Mouse (Mus musculus): ENCODE results near the gene Abl1. TPM values are rescaled to one million over a fixed set of nuclear protein-coding genes. Genes with fewer than 3 reads are reported as not detected.

The Abl1 gene
- polyA plus RNA-seq (2015; fragmentation: Nextera tagmentation; extraction: Ambion mirVana): 43.9 and 46.2 TPM in 2 replicates

GRCm38 (mm10) chr2:31688074-31688925 is at the start of gene Abl1:
Abl1 (plus strand) TSS chr2:31688376.
- Histone ChIP-seq H3K9ac (peak within 1 kb of the TSS; percentile 95), H3K9me3 (replicated peaks) (no peaks in the 10 kb centered on the region), H3K27ac (peak within 1 kb of the TSS; percentile 98), H3K4me2 (peak within 1 kb of the TSS; percentile 74), H3K36me3 (peaks cover 4% of the 10 kb centered on the region; the same call in 1 of the 2 replicates), H3K4me1 (peaks cover 24% of the 10 kb centered on the region), H3K4me3 (replicated peaks) (peak within 1 kb of the TSS; percentile 97), H3K27me3 (no peaks in the 10 kb centered on the region)
- WGBS: under 1% methylated on average over 64 of the region's 64 CpGs
- ATAC-seq (replicated peaks; ENCODE audit: low FRiP score): peak; percentile 99

DNA sequence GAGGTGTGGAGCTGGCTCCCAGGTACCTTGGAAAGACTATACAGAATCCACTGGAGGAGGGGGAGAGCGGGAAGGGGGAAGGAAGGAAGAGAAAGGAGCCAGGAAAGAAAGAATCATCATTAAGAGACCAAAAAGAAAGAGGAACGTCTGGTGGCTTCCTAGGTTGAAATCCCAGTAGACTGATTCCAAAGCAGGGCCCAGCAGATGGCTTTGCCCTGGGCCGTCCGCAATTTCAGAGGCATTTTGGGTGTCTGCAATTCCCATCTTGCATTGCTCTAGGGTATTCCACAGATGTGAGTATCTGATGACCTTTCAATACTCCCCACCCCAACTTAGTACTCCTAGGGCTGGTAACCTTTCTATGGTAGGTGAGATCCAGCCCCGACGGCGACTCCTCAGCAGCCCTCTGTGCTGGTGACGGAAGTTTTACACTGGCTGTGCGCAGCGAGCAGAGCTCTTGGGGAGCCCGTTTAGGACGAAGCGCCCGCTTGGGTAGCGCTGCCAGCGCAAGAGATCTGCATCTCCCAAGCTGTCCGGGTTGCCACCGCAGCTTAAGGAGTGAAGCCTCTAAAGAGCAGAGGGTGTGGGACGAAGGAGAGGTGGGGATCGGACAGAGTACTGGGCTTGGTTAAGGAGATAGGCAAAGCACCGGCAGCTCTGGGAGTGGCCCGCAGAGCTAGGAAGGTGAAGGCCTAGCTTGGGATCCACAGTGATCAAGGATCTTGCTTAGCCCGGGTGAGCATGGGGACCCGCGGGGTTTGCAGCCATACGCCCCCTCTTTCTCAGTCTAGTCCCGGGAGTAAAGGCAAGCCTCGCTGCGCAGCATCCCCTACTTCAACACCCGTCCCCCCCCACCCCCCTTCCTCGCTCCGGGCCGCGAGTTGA is 49.4 kb upstream of the Abl1 start:
- H3K9ac ChIP-seq: no peak overlapping the region
- no peak for ATAC-seq (replicated peaks; ENCODE audit: low FRiP score)
- H3K4me3 ChIP-seq (replicated peaks): peak overlapping the region; percentile 7; the same call in 1 of the 2 replicates
- H3K4me1 ChIP-seq: peaks cover 58% of the 10 kb centered on the region
- no peaks in the 10 kb centered on the region for H3K36me3 ChIP-seq
- H3K27me3 ChIP-seq: peaks cover 100% of the 10 kb centered on the region
- no peaks in the 10 kb centered on the region for H3K9me3 ChIP-seq (replicated peaks)
- 1% methylated on average over 34 of the region's 34 CpGs for WGBS
- H3K4me2 ChIP-seq: no peak overlapping the region
- H3K27ac ChIP-seq: no peak overlapping the region

DNA sequence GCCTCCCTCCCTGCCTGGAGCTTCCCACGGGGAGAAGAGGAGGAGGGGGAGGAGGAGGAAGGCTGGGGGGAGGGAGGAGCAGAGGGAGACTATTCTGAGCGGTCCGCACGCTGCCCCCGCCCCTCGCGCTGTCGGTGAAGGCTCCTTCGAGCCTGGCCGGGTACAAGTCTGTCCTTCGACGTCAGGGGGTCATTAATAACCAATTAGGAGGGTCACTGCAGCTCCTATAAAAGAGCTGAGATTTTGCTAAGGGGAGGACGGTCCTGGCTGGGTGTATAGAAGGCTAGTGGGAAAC is 48.8 kb upstream of the Abl1 start:
- H3K27me3 ChIP-seq: peaks cover 100% of the 10 kb centered on the region
- no peak for ATAC-seq (replicated peaks; ENCODE audit: low FRiP score)
- no peaks in the 10 kb centered on the region for H3K36me3 ChIP-seq
- no peak overlapping the region for H3K4me2 ChIP-seq
- peaks cover 58% of the 10 kb centered on the region for H3K4me1 ChIP-seq
- WGBS: under 1% methylated on average over 12 of the region's 13 CpGs
- no peak overlapping the region for H3K9ac ChIP-seq
- H3K27ac ChIP-seq: no peak overlapping the region
- H3K9me3 ChIP-seq (replicated peaks): no peaks in the 10 kb centered on the region
- peak overlapping the region; percentile 7; the same call in 1 of the 2 replicates for H3K4me3 ChIP-seq (replicated peaks)

DNA sequence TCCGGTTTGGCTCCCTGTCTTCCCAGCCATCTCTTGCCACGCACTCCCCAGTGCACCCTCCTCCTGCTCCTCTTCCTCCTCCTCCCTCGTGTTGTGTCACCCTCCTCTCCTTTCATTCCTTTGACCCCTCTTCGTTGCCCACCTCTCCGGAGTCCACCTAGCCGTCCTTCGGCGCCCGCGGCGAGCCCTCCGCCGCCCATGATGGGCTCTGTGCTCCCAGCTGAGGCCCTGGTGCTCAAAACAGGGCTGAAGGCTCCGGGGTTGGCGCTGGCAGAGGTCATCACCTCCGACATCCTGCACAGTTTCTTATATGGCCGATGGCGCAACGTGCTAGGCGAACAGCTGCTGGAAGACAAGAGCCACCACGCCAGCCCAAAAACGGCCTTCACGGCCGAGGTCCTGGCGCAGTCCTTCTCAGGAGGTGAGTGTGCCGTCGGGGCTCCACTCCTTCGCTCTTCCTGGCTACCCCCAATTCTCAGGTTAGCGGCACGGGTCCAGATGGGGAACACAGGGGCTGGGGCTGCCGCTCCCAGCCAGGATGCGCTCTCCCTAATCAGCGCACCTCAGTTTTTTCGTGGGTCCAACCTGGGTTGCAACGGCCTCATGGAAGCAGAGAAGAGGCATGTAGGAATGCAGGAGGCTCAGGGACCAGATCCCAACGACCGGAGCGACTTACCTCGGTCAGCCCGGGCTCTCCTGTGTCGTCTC is 48.1 kb upstream of the Abl1 start, which contains the start of gene Prdm12:
TSS of gene Prdm12 (plus strand) at position 137 of the 708 bp plus-strand sequence.
- peaks cover 58% of the 10 kb centered on the region for H3K4me1 ChIP-seq
- H3K4me3 ChIP-seq (replicated peaks): peak within 1 kb of the TSS; percentile 7; the same call in 1 of the 2 replicates
- 2% methylated on average over 41 of the region's 41 CpGs for WGBS
- no peaks in the 10 kb centered on the region for H3K9me3 ChIP-seq (replicated peaks)
- no peak within 1 kb of the TSS for H3K9ac ChIP-seq
- no peak within 1 kb of the TSS for H3K4me2 ChIP-seq
- no peaks in the 10 kb centered on the region for H3K36me3 ChIP-seq
- peaks cover 100% of the 10 kb centered on the region for H3K27me3 ChIP-seq
- H3K27ac ChIP-seq: no peak within 1 kb of the TSS
- no peak for ATAC-seq (replicated peaks; ENCODE audit: low FRiP score)

DNA sequence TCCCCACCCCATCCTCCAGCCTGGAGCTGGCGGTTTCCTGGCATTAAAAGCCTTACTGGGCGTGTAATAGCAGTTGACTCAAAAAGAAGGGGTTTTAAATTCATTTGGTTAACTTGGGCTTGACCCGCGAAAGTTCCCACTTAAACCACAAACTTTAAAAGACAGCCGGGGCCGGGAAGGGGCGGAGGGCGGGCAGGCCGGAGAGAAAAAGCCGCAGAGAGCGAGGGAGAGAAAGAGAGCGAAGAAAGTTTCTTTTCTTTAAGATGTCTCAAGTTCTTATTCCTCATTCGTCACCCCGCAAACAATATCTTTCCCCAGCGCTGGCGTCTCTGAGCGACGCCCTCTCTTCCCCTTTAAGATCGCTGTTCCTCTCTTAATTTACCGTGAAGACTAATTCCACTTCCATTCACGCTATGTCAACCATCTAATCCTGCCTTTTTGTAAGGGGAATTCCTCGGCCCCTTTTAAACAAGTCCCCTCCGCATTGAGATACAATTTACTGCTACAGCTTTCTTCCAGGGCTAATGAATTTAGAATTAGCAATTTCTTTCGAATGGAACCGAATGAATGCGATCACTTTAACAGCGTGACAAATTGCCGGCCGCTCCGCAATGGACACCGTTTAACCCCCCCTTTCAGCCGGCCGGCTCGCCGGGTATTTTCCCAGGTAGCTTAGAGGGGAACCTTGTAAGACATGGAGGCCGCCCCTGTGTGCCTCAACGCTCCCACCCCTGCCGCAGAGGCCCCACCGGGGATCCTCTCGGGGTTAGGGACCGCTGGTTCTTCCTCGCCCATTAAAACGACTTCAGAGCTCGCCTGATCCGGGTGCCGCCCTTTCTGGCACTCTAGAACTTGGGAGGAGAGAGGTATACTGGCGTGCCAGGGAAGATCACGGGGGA is 47.3 kb upstream of the Abl1 start:
- no peak for ATAC-seq (replicated peaks; ENCODE audit: low FRiP score)
- H3K9me3 ChIP-seq (replicated peaks): no peaks in the 10 kb centered on the region
- H3K4me2 ChIP-seq: no peak overlapping the region
- WGBS: under 1% methylated on average over 48 of the region's 48 CpGs
- peaks cover 50% of the 10 kb centered on the region for H3K4me1 ChIP-seq
- H3K9ac ChIP-seq: no peak overlapping the region
- H3K27me3 ChIP-seq: peaks cover 100% of the 10 kb centered on the region
- no peak overlapping the region for H3K27ac ChIP-seq
- H3K4me3 ChIP-seq (replicated peaks): no peak overlapping the region
- H3K36me3 ChIP-seq: no peaks in the 10 kb centered on the region

GRCm38 (mm10) chr2:31641508-31641830 is 46.7 kb upstream of the Abl1 start:
- Histone ChIP-seq H3K27me3 (peaks cover 100% of the 10 kb centered on the region), H3K4me2 (no peak overlapping the region), H3K9ac (no peak overlapping the region), H3K4me1 (peaks cover 44% of the 10 kb centered on the region), H3K4me3 (replicated peaks) (no peak overlapping the region), H3K9me3 (replicated peaks) (no peaks in the 10 kb centered on the region), H3K36me3 (no peaks in the 10 kb centered on the region), H3K27ac (no peak overlapping the region)
- no peak for ATAC-seq (replicated peaks; ENCODE audit: low FRiP score)
- WGBS: under 1% methylated on average over 11 of the region's 11 CpGs

DNA sequence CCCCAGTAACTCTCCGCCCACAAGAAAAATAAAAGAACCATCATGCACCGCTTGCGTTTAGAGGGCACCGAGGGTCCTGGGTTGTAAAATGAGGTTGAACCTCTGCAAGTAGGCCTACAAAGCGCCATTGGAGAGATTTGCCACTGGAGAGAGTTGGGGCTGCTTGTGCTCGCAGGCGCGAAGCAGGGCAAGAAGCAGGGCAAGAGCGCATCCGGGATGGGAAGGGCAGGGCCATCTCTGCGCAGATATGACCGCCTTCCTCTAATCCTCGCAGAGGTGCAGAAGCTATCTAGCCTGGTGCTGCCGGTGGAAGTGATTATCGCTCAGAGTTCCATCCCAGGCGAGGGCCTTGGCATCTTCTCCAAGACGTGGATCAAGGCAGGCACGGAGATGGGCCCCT is 46.2 kb upstream of the Abl1 start:
- 3% methylated on average over 18 of the region's 18 CpGs for WGBS
- Histone ChIP-seq H3K4me1 (peaks cover 39% of the 10 kb centered on the region), H3K4me3 (replicated peaks) (no peak overlapping the region), H3K4me2 (no peak overlapping the region), H3K9ac (no peak overlapping the region), H3K27me3 (peaks cover 100% of the 10 kb centered on the region), H3K36me3 (no peaks in the 10 kb centered on the region), H3K9me3 (replicated peaks) (no peaks in the 10 kb centered on the region), H3K27ac (no peak overlapping the region)
- no peak for ATAC-seq (replicated peaks; ENCODE audit: low FRiP score)

GRCm38 (mm10) chr2:31653971-31654853 is 34.0 kb upstream of the Abl1 start:
- peaks cover 17% of the 10 kb centered on the region for H3K4me1 ChIP-seq
- H3K9me3 ChIP-seq (replicated peaks): 0 out of 2 replicates have a peak, but pooled peaks cover 3% of the 10 kb centered on the region
- peak; percentile 64; the same call in 1 of the 2 replicates for ATAC-seq (replicated peaks; ENCODE audit: low FRiP score)
- peak overlapping the region; percentile 54 for H3K4me3 ChIP-seq (replicated peaks)
- WGBS: under 1% methylated on average over 109 of the region's 109 CpGs
- H3K36me3 ChIP-seq: no peaks in the 10 kb centered on the region
- peak overlapping the region; percentile 29 for H3K9ac ChIP-seq
- H3K27me3 ChIP-seq: peaks cover 90% of the 10 kb centered on the region
- H3K4me2 ChIP-seq: peak overlapping the region; percentile 95
- no peak overlapping the region for H3K27ac ChIP-seq

DNA sequence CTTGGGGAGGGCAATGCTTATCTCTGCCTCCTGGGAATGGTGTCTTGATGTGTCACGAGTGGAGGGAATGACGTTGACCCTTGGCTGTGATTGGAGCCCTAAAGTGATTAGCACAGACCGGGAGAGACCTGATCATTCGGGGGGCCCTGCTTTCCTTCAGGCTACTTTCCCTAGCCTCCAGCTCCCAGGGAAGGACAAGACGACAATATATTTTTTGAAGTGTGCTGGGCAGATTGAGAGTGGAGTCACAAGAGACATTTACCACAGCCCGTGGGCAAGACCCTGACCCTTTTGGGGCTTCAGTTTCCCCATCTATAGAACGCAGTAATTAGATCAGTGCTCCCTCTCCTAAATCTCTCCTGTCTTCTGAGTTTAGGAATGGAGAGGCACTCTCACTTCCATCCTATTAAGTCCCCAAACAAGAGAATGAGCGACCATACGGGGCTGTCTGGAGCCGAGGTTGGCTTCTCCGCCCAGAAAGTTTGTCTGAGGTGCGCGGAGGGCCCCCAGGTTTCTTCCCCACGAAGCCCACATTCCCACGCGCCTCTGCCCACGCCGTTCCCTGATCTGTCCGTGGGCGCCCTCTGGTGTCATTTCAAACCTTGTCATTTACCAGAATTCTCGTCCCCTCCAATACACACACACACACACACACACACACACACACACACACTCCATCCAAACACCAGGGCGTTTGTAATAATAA is 33.2 kb upstream of the Abl1 start:
- ATAC-seq (replicated peaks; ENCODE audit: low FRiP score): no peak
- Histone ChIP-seq H3K27ac (no peak overlapping the region), H3K36me3 (no peaks in the 10 kb centered on the region), H3K27me3 (peaks cover 82% of the 10 kb centered on the region), H3K4me3 (replicated peaks) (peak overlapping the region; percentile 54), H3K9me3 (replicated peaks) (0 out of 2 replicates have a peak, but pooled peaks cover 3% of the 10 kb centered on the region), H3K4me1 (peaks cover 17% of the 10 kb centered on the region), H3K9ac (peak overlapping the region; percentile 29; the same call in 1 of the 2 replicates), H3K4me2 (peak overlapping the region; percentile 95)
- WGBS: 5% methylated on average over 22 of the region's 22 CpGs

DNA sequence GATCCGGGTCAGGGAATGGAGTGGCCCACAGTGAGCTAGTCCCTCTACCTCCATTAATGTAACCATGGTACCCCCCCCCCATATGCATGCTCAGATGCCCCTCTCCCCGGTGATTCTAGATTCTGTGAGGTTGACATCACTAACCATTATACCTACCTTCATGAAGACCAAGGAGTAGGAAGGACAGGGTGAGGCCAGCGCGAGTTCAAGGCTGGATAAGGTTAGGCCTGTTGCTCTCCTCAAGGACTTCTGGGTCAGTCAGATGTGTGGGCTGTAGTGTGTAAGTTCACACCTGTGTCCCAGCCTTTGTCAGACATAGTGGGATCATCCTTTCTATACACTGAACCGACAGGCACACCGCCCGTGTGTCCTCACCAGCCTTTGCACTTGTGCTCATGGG is 31.8 kb upstream of the Abl1 start:
- no peak overlapping the region for H3K4me3 ChIP-seq (replicated peaks)
- no peak overlapping the region for H3K27ac ChIP-seq
- peaks cover 69% of the 10 kb centered on the region for H3K27me3 ChIP-seq
- H3K4me2 ChIP-seq: no peak overlapping the region
- WGBS: 83% methylated on average over 7 of the region's 7 CpGs
- 0 out of 2 replicates have a peak, but pooled peaks cover 3% of the 10 kb centered on the region for H3K9me3 ChIP-seq (replicated peaks)
- H3K36me3 ChIP-seq: no peaks in the 10 kb centered on the region
- peaks cover 17% of the 10 kb centered on the region for H3K4me1 ChIP-seq
- ATAC-seq (replicated peaks; ENCODE audit: low FRiP score): no peak
- H3K9ac ChIP-seq: no peak overlapping the region
